Mouse (Mus musculus): ENCODE measurements around the gene Ccdc126. TPM values are rescaled to one million over a fixed set of nuclear protein-coding genes. Genes with fewer than 3 reads are reported as not detected.

The Ccdc126 gene
- polyA plus RNA-seq, 1 experiment from 2014 or later, result 5.5 TPM

DNA sequence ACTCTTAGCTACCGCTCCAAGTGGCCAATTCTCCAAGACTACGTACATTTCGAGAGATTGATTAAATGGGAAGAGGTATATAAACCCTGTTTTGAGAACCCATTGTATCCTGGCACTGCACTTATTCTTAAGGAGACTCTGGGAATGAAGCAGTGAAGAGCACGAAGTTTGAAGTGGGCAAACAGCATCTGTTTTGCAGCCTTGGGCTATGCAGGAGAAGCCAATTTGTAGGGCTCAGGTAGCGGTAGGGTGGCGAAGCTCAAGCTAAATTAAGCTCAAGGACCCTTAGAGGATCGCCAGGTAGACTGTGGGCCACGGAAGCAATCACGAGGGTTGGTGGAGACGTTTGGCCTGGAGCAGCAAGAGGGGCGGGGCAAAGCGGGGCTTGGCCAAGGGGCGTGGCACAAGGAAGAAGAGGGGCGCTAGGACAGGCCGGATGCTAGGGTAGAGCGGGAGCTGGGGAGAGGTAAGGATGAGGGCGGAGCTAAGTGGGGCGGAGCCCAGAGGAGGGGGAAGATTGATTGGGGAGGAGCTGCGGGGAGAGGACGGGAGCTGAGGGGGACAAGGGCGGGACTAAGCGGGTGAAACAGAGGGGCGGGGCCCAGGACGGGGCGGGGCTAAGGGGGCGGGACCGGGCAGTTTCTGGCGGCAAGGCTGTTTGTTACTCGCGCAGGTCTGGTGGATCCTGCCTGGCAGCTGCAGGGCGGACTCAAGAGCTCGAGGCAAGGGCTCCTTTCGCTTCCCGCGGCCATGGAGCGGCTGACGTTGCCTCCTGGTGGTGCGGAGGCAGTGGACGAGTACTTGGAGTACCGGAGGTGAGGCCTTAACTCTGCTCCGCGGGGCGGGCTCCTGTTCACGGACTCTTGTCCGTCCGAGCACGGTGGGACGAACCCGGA is 48.3 kb downstream of the Ccdc126 start, which contains the start of gene Fam221a:
Fam221a (plus strand) TSS at position 581 of the 896 bp plus-strand sequence.
- H3K9me3 ChIP-seq (ENCODE audit: control insufficient read depth, low read length), result no peaks in the 10 kb centered on the region
- peak within 1 kb of the TSS; percentile 75 for H3K9ac ChIP-seq (ENCODE audit: low read length)
- H3K4me3 ChIP-seq (ENCODE audit: low read depth, low read length), result peak within 1 kb of the TSS; percentile 43
- H3K36me3 ChIP-seq (ENCODE audit: control insufficient read depth, insufficient read depth, low read length), result no peaks in the 10 kb centered on the region
- peaks cover 4% of the 10 kb centered on the region; the same call in 1 of the 2 replicates for H3K4me1 ChIP-seq (replicated peaks; ENCODE audit: control insufficient read depth, insufficient read depth, low read length)
- peak; percentile 98 for ATAC-seq (replicated peaks; ENCODE audit: low FRiP score)
- H3K27ac ChIP-seq (ENCODE audit: low read depth, low read length), result peak within 1 kb of the TSS; percentile 25; the same call in 1 of the 2 replicates
- no peaks in the 10 kb centered on the region; the same call in 1 of the 2 replicates for H3K27me3 ChIP-seq (ENCODE audit: control insufficient read depth, insufficient read depth, low read length)
- peak; percentile 99 for DNase-seq (ENCODE audit: low spot score)
- 3% methylated on average over 48 of the region's 49 CpGs for WGBS
- H3K4me2 ChIP-seq (ENCODE audit: low read depth, low read length, severe bottlenecking), result peak within 1 kb of the TSS; percentile 87

DNA sequence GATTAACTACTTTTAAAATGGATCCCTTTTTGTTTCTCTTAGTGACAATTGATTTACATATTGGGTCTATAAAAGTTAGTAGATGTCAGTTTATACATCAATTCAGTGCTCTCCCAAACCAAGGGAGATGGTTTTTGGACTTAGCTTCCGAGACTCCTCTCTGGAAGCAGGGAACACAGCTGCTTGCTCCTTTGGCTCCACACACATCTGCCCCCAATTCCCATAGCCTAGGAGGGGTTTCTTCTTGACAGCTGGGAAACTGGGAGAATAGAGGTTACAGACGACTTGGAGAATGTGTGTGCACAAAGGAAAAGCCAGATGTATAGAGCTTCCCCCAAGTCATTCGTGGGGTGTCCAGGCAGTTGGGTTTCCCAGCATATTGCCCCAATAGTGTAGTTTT is 49.1 kb downstream of the Ccdc126 start:
- Histone ChIP-seq H3K9me3 (ENCODE audit: control insufficient read depth, low read length) (no peaks in the 10 kb centered on the region), H3K4me3 (ENCODE audit: low read depth, low read length) (peak overlapping the region; percentile 43), H3K9ac (ENCODE audit: low read length) (peak overlapping the region; percentile 75), H3K27ac (ENCODE audit: low read depth, low read length) (no peak overlapping the region), H3K4me2 (ENCODE audit: low read depth, low read length, severe bottlenecking) (peak overlapping the region; percentile 87), H3K36me3 (ENCODE audit: control insufficient read depth, insufficient read depth, low read length) (no peaks in the 10 kb centered on the region), H3K4me1 (replicated peaks; ENCODE audit: control insufficient read depth, insufficient read depth, low read length) (peaks cover 4% of the 10 kb centered on the region; the same call in 1 of the 2 replicates), H3K27me3 (ENCODE audit: control insufficient read depth, insufficient read depth, low read length) (no peaks in the 10 kb centered on the region; the same call in 1 of the 2 replicates)
- WGBS, result 47% methylated on average over 3 of the region's 3 CpGs
- no peak for DNase-seq (ENCODE audit: low spot score)
- no peak for ATAC-seq (replicated peaks; ENCODE audit: low FRiP score)

DNA sequence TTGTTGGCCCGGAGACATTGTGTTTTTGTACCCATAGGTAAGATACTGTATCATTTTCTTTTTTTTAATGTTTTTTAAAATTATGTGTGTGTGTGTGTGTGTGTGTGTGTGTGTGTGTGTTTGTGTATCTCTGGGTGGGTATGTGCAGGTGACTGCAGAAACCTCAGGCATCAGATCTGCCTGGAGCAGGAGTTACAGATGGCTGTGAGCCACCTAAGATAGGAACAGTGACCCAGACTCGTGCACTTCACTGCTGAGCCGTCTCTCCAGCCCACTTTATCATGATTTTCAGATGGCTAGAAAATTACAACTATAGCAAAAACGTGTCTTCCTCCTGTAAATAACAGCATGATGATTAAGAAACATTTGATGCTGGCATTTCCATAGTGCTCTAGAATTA is 53.6 kb downstream of the Ccdc126 start:
- peaks cover 4% of the 10 kb centered on the region; the same call in 1 of the 2 replicates for H3K4me1 ChIP-seq (replicated peaks; ENCODE audit: control insufficient read depth, insufficient read depth, low read length)
- H3K27ac ChIP-seq (ENCODE audit: low read depth, low read length), result no peak overlapping the region
- no peaks in the 10 kb centered on the region for H3K36me3 ChIP-seq (ENCODE audit: control insufficient read depth, insufficient read depth, low read length)
- ATAC-seq (replicated peaks; ENCODE audit: low FRiP score), result no peak
- no peak overlapping the region for H3K4me3 ChIP-seq (ENCODE audit: low read depth, low read length)
- H3K9ac ChIP-seq (ENCODE audit: low read length), result no peak overlapping the region
- no peaks in the 10 kb centered on the region for H3K9me3 ChIP-seq (ENCODE audit: control insufficient read depth, low read length)
- H3K27me3 ChIP-seq (ENCODE audit: control insufficient read depth, insufficient read depth, low read length), result no peaks in the 10 kb centered on the region; the same call in 1 of the 2 replicates
- DNase-seq (ENCODE audit: low spot score), result no peak
- WGBS, result 81% methylated on average over 4 of the region's 4 CpGs
- no peak overlapping the region for H3K4me2 ChIP-seq (ENCODE audit: low read depth, low read length, severe bottlenecking)

DNA sequence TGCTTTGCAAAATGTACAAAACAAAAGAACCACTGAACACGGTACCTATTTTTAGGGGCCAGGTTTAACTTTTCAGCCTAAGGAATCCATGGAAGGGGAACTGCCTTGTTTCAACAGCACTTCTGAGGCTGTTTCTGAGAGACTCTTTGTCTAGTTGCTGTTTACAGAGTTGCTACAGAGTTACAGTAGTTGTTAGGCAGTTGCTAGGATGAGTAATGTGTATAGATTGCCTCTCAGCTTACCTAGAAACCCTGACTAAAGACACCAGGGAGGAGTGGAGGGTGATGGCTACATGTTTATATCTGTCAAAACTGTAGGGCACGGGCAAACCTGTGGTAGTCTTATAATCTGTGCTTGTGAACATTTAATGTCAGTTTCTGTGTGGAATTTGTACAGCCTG is 54.9 kb downstream of the Ccdc126 start:
- Histone ChIP-seq H3K4me1 (replicated peaks; ENCODE audit: control insufficient read depth, insufficient read depth, low read length) (no peaks in the 10 kb centered on the region), H3K36me3 (ENCODE audit: control insufficient read depth, insufficient read depth, low read length) (no peaks in the 10 kb centered on the region), H3K9me3 (ENCODE audit: control insufficient read depth, low read length) (no peaks in the 10 kb centered on the region), H3K4me3 (ENCODE audit: low read depth, low read length) (no peak overlapping the region), H3K27ac (ENCODE audit: low read depth, low read length) (no peak overlapping the region), H3K27me3 (ENCODE audit: control insufficient read depth, insufficient read depth, low read length) (no peaks in the 10 kb centered on the region), H3K9ac (ENCODE audit: low read length) (no peak overlapping the region), H3K4me2 (ENCODE audit: low read depth, low read length, severe bottlenecking) (no peak overlapping the region)
- WGBS, result 88% methylated on average over 2 of the region's 2 CpGs
- DNase-seq (ENCODE audit: low spot score) (no peak), ATAC-seq (replicated peaks; ENCODE audit: low FRiP score) (no peak)

DNA sequence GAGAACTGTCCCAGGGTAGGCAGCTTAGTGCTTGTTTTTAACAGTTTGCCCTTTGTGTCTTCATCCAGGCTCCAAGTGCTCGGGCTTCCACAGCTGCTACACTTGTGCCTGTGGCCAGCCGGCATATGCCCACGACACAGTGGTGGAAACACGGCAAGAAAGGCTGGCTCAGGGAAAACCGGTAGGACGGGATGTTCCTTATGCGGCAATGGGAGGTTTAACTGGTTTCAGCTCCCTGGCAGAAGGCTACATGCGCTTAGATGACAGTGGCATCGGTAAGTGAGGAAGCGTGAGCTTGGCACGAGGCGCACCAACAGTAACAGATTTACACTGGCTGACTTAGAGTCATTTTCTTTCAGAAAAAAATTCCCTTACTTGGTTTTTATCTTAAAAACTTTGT is 59.3 kb downstream of the Ccdc126 start:
- 73% methylated on average over 12 of the region's 12 CpGs for WGBS
- H3K9ac ChIP-seq (ENCODE audit: low read length), result no peak overlapping the region
- no peaks in the 10 kb centered on the region for H3K27me3 ChIP-seq (ENCODE audit: control insufficient read depth, insufficient read depth, low read length)
- H3K4me3 ChIP-seq (ENCODE audit: low read depth, low read length), result no peak overlapping the region
- H3K36me3 ChIP-seq (ENCODE audit: control insufficient read depth, insufficient read depth, low read length), result no peaks in the 10 kb centered on the region
- ATAC-seq (replicated peaks; ENCODE audit: low FRiP score) (no peak), DNase-seq (ENCODE audit: low spot score) (no peak)
- no peak overlapping the region for H3K4me2 ChIP-seq (ENCODE audit: low read depth, low read length, severe bottlenecking)
- H3K9me3 ChIP-seq (ENCODE audit: control insufficient read depth, low read length), result no peaks in the 10 kb centered on the region
- no peaks in the 10 kb centered on the region for H3K4me1 ChIP-seq (replicated peaks; ENCODE audit: control insufficient read depth, insufficient read depth, low read length)
- no peak overlapping the region for H3K27ac ChIP-seq (ENCODE audit: low read depth, low read length)

Other genes with a start within 250 kb of the Ccdc126 start
- gene Malsu1, start 245.5 kb upstream of the Ccdc126 start, polyA plus RNA-seq (2014; fragmentation: Nextera tagmentation; extraction: Ambion mirVana), result 60.7 and 63.9 TPM in 2 replicates
- gene Igf2bp3, start 104.3 kb upstream of the Ccdc126 start, polyA plus RNA-seq (2014; fragmentation: Nextera tagmentation; extraction: Ambion mirVana), result 121 and 132 TPM in 2 replicates
- gene Tra2a, start 55.2 kb upstream of the Ccdc126 start, polyA plus RNA-seq (2014; fragmentation: Nextera tagmentation; extraction: Ambion mirVana), result 64.4 and 68.5 TPM in 2 replicates
- 5.5 and 6.2 TPM in 2 replicates for gene Fam221a, start 48.5 kb downstream of the Ccdc126 start, polyA plus RNA-seq (2014; fragmentation: Nextera tagmentation; extraction: Ambion mirVana)
- 0.11 and 0.24 TPM in 2 replicates for gene Stk31, start 76.3 kb downstream of the Ccdc126 start, polyA plus RNA-seq (2014; fragmentation: Nextera tagmentation; extraction: Ambion mirVana)

All from forebrain, embryonic 11.5 days (tissue).